Mouse (Mus musculus) erythroblast, embryonic 14.5 days (primary cell): Measurements from ENCODE around the gene Man1c1. TPM values are rescaled to one million over a fixed set of nuclear protein-coding genes. Genes with fewer than 3 reads are reported as not detected.
A peak's percentile ranks its signal among the peaks of the same experiment; 100 is the strongest.

Experiments
- H3K27me3 ChIP-seq: 2 replicates; pipeline ENCODE4 v1.6.1; 2012; ENCODE audit warnings: inconsistent platforms; ENCODE audit not compliant: control insufficient read depth
- H3K36me3 ChIP-seq: 2 replicates; pipeline ENCODE4 v1.6.1; 2012; ENCODE audit warnings: mild to moderate bottlenecking, inconsistent platforms; ENCODE audit not compliant: control insufficient read depth
- H3K4me1 ChIP-seq: 2 replicates; pipeline ENCODE4 v1.6.1; 2012; ENCODE audit warnings: inconsistent platforms; ENCODE audit not compliant: control insufficient read depth
- H3K4me3 ChIP-seq: replicated peaks from 2 replicates; pipeline ENCODE3; 2012; ENCODE audit warnings: moderate library complexity, mild to moderate bottlenecking, inconsistent platforms
- H3K9me3 ChIP-seq: 2 replicates; pipeline ENCODE4 v1.6.1; 2012; ENCODE audit warnings: low read length, inconsistent platforms, mixed read lengths; ENCODE audit not compliant: control insufficient read depth
- GATA1 ChIP-seq: IDR thresholded peaks from 2 replicates; pipeline ENCODE4 v1.6.1; 2012; ENCODE audit warnings: low read length, inconsistent platforms, mixed read lengths
- TAL1 ChIP-seq: IDR thresholded peaks from 3 replicates; pipeline ENCODE4 v1.6.1; 2012; ENCODE audit warnings: low read length, inconsistent platforms, mixed read lengths
- polyA plus RNA-seq: library from polyadenylated mRNA; stranded (reverse); fragments of >175 nt; gene quantifications from 2 replicates; pipeline ENCODE4 v1.2.3, GENCODE M21; 2012

The Man1c1 gene
- polyA plus RNA-seq, 1 experiment, result 0.07 TPM

DNA sequence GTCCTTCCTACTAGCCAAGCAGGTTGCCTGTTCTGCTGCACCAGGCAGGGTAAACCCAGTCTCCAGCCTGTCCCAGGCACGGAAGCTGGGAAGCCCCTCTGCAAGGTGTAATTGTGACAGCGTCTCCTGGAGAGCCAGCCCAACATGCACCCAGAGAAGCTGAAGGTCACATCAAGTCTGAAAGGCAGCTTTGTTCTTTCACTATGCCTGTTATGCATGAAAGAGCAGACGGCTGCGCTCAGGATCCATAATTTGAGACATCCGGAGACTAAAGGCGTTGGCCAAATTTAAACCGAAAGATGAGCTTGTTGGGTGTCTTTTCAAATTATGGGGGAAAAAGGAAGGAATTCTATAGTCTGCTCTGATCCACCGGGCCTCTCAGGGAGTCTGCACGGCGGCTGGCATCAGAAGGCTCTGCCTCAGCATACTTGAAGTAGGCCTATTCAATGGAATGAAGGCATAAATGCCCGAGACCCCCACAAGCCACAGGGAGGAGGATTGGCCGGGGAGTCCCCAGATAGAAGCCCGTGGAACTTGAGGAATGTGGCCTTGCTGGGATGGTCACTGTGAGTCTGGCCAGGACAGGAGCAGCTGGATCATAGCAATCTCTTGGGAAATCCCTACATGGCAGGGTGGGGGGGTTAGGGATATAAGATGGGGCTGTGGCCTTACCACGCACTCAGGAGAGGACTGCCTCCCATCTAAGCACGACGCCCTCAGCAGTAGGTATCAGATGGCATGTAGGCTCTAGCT lies 40.0 kb upstream of the Man1c1 start:
- no peak overlapping the region for H3K4me3 ChIP-seq
- no peaks in the 10 kb centered on the region for H3K27me3 ChIP-seq
- H3K4me1 ChIP-seq, result peaks cover 27% of the 10 kb centered on the region
- TF ChIP-seq GATA1, result no peak
- no peak for TF ChIP-seq TAL1
- H3K36me3 ChIP-seq, result peaks cover 76% of the 10 kb centered on the region
- no peaks in the 10 kb centered on the region for H3K9me3 ChIP-seq

DNA sequence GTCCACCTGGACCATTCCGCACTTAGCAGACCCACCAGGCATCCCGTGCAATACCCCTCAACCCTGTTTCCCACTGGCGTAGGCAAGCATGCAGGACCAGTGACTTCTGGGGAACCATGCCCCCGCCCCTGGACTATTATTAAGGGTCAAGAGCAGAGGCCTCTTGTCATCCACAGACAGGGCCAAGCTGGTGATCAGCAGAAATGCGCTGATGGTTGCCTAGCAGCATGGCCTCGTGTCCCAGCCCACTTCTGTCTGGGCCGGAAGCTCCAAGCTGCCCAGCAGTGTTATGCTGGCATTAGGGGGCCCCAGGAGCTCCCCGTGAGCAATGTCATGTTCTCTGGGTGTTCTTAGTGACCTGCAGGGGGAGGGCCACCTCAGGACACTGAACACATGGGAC lies 37.9 kb upstream of the Man1c1 start:
- no peaks in the 10 kb centered on the region for H3K9me3 ChIP-seq
- peaks cover 16% of the 10 kb centered on the region for H3K4me1 ChIP-seq
- peaks cover 55% of the 10 kb centered on the region for H3K36me3 ChIP-seq
- no peaks in the 10 kb centered on the region for H3K27me3 ChIP-seq
- no peak overlapping the region for H3K4me3 ChIP-seq
- no peak for TF ChIP-seq GATA1
- no peak for TF ChIP-seq TAL1

DNA sequence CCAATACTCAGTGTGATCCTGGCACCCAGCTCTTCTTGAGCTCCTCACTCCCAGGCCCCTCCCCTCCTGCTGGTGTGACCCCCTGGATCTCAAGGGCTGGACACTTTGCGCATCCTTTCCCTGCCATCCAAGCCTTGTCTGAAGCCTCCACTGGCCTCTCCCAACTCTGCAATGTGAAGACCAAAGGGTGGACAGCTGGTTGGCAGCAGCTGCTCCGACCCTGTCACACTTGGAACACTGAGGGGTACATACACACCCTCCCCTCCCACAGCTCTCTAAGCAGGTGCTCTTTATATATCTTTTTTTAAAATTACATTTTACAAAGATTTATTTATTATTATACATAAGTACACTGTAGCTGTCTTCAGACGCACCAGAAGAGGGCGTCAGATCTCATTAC lies 36.1 kb upstream of the Man1c1 start:
- H3K36me3 ChIP-seq, result peaks cover 38% of the 10 kb centered on the region
- no peaks in the 10 kb centered on the region for H3K9me3 ChIP-seq
- H3K27me3 ChIP-seq, result no peaks in the 10 kb centered on the region
- TF ChIP-seq GATA1 (no peak), TAL1 (no peak)
- peaks cover 3% of the 10 kb centered on the region for H3K4me1 ChIP-seq
- H3K4me3 ChIP-seq, result no peak overlapping the region

DNA sequence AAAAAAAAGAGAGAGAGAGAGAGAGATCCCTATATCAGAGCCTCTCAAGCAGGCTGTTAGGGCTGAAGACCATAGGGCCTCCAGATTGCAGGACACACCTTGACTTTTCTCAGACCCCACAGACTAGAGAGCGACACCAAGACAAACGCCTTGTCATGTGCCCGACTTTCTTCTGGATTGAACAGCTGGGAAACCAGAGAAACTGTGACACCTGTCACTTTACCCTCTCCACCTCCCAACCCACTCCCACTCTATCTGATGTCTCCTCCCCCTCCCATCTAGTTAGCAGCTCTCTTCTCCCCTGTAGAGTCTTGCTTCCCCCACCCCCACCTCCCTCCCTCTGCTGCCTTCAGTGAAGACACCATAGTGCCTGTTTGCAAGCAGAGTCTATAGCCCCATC lies 35.4 kb upstream of the Man1c1 start:
- Histone ChIP-seq H3K27me3 (no peaks in the 10 kb centered on the region), H3K9me3 (no peaks in the 10 kb centered on the region), H3K4me1 (peaks cover 9% of the 10 kb centered on the region), H3K4me3 (no peak overlapping the region), H3K36me3 (peaks cover 31% of the 10 kb centered on the region)
- no peak for TF ChIP-seq GATA1
- no peak for TF ChIP-seq TAL1

DNA sequence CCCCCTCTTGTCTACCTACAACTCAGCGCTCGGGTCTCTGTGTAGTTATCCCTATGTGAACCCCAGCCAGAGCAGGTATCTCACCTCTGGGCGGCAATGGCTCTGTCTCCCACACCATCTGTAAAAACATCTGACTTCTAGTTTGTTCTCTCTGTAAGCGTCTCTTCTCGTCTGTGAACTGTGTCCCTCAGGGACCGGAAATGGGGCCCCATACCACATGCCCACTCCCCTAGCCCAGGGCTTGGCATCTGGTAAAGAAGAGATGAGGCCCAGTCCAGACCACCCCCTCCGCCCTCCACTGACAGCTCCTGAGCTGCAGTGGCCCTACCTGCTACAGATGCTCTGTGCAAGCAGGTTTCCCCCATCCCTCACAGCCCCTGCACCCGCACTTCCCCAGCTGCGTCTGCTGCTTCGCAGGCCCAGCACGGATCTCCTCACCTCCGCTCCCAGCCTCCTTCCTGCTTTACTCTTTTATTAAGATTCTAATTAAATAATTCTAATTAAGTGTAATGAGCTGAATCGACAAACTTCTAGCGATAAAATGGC lies 33.3 kb upstream of the Man1c1 start:
- Histone ChIP-seq H3K4me1 (peaks cover 21% of the 10 kb centered on the region), H3K27me3 (no peaks in the 10 kb centered on the region), H3K9me3 (no peaks in the 10 kb centered on the region), H3K36me3 (peaks cover 10% of the 10 kb centered on the region), H3K4me3 (no peak overlapping the region)
- TF ChIP-seq TAL1, result no peak
- no peak for TF ChIP-seq GATA1

DNA sequence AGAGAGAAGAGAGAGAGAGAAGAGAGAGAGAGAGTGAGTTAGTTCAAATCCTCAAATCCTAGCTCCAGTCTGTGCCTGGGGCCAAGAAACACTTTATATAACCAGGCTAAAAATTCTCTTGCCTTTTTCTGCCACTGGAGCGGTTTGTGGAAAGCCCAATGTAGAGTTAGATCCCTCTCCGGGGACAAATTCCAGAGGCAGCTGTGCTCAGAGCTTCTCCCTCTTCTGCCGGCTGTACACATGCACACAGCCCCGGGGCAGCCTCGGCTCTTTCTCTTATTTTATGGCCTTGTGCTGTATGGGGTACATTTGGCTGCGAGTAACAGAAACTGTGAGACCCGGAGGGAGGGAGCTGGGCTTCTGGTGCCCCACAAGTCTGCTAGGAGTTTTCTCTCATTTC lies 32.1 kb upstream of the Man1c1 start:
- Histone ChIP-seq H3K27me3 (no peaks in the 10 kb centered on the region), H3K4me1 (peaks cover 21% of the 10 kb centered on the region), H3K4me3 (no peak overlapping the region), H3K36me3 (no peaks in the 10 kb centered on the region; the same call in 1 of the 2 replicates), H3K9me3 (no peaks in the 10 kb centered on the region)
- TF ChIP-seq GATA1, result no peak
- no peak for TF ChIP-seq TAL1

DNA sequence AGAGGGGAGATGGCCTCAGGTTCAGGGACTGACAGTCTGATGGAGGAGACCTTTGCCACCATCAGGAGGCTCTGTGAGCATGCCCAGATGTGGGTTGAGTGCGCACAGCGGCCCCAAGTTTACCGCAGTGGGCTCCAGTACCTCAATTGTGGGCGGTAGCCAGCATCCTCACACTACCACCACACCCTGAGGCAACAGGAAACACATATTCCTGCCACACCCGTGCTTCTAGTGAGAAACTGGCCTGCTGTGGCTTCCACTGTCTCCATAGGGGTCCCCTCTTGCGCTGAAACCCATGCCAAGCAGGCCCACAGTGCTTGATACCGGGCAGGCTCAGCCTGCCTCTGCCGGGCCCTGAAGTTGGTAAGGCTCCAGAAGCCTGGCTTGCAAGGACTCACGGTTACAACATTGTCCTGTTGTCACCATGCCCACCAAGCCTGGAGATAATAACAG lies 30.6 kb upstream of the Man1c1 start:
- Histone ChIP-seq H3K36me3 (no peaks in the 10 kb centered on the region), H3K27me3 (peaks cover 10% of the 10 kb centered on the region), H3K4me3 (peak overlapping the region; percentile 60), H3K4me1 (peaks cover 26% of the 10 kb centered on the region), H3K9me3 (no peaks in the 10 kb centered on the region)
- TF ChIP-seq GATA1 (no peak), TAL1 (no peak)

DNA sequence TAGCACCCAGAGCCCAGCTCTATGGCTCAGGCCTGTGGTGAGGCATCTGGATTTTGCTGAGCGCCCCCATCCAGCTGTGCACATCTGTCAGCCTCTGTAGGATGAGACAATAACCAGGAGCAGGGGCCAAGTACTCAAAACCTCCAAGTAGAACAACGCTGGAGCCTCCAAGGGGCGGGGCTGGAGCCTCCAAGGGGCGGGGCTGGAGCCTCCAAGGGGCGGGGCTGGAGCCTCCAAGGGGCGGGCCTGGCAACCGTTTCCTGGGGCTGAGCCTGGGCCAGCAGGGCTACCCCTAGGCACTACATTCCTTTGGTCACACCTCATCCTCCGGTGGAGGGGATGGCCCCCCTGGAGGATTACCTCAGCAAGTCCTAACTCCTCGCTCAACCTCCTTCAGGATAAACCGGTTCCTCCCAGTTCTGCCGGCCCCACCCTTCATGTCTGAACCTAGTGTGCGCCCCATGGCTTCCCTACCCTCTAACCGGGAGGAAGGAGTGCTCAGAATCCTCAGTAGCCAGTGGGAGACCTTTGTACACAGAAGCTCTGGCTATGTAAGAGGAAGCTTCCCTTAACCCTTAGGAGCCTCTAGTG lies 30.0 kb upstream of the Man1c1 start:
- TF ChIP-seq GATA1 (no peak), TAL1 (no peak)
- Histone ChIP-seq H3K27me3 (peaks cover 14% of the 10 kb centered on the region), H3K36me3 (no peaks in the 10 kb centered on the region), H3K9me3 (no peaks in the 10 kb centered on the region), H3K4me1 (peaks cover 26% of the 10 kb centered on the region), H3K4me3 (peak overlapping the region; percentile 60)

DNA sequence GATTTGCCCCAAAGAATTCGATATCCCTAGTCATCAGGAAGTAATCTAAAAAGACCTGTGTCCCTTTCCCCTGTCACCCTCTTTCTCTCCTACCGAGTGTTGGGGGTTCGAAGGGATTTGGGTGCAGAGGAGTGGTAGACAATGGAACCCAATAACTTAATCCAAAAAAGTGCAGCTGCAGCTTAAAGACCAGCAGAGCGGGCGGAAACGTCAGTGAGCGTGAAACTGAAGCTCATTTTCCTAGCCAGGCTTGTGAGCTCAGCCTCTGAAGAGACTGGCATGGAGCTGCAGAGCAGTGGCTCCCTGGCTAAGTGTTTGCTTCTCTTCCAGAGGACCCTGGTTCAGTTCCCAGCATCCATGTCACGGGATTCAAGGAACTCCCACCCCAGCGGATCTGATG lies 29.3 kb upstream of the Man1c1 start:
- Histone ChIP-seq H3K27me3 (peaks cover 15% of the 10 kb centered on the region), H3K9me3 (no peaks in the 10 kb centered on the region), H3K4me3 (no peak overlapping the region), H3K4me1 (peaks cover 26% of the 10 kb centered on the region), H3K36me3 (no peaks in the 10 kb centered on the region)
- no peak for TF ChIP-seq GATA1
- no peak for TF ChIP-seq TAL1
